Mouse (Mus musculus): ENCODE results near the gene Spns3.

DNA sequence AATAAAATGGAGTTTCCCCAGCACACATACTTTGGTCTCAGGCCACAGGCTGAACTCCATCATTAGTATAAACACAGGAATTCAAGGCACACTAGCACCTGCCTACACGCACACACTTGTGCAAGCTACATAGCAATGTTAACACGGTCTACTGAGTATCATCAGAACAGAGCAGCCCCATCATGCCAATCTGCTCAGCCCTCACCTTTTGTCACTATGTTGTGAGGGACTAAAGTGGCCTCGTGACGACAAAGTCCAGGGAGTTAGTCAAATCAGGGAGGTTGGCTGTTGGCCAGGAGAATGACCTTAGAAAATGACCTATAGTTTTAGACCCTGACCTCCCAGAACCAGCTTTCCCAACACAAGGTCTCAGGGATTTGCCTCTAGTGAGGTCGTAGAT is 7.8 kb upstream of the Spns3 start:
- no peak for TF ChIP-seq CTCF (IDR thresholded peaks at IDR 0.05; ENCODE audit: low read depth, low read length)
- no peak for TF ChIP-seq POLR2A (IDR thresholded peaks at IDR 0.05; ENCODE audit: borderline replicate concordance, low read depth, low read length)

All from bone marrow macrophage, adult 2 months (primary cell).